Mouse (Mus musculus) central nervous system, embryonic 18 days (tissue): ENCODE results near the gene Olfr553. TPM values are rescaled to one million over a fixed set of nuclear protein-coding genes. Genes with fewer than 3 reads are reported as not detected.

Experiments used
- polyA plus RNA-seq: library from polyadenylated mRNA; depleted of rRNA; stranded (reverse); fragments of >200 nt; gene quantifications from 2 replicates; pipeline ENCODE4 v1.2.3, GENCODE M21; 2012; rRNA removed

The Olfr553 gene
- not detected in 2 replicates for polyA plus RNA-seq

GRCm38 (mm10) chr7:102618118-102618517 is at the start of gene Olfr553:
Gene Olfr553, minus strand, starts transcription at chr7:102618218.

GRCm38 (mm10) chr7:102664599-102664998 is 46.6 kb upstream of the Olfr553 start, which contains the start of gene Olfr556:
Gene Olfr556, plus strand, starts transcription at chr7:102664899.

GRCm38 (mm10) chr7:102658523-102658922 is 40.5 kb upstream of the Olfr553 start, which contains the start of gene Olfr555:
Gene Olfr555, plus strand, starts transcription at chr7:102658823.

GRCm38 (mm10) chr7:102638132-102638531 is 20.1 kb upstream of the Olfr553 start, which contains the start of gene Olfr554:
Gene Olfr554, plus strand, starts transcription at chr7:102638432.

GRCm38 (mm10) chr7:102597378-102598031 is 20.5 kb downstream of the Olfr553 start, which contains the start of gene Olfr552:
Gene Olfr552, plus strand, starts transcription at chr7:102597770.

GRCm38 (mm10) chr7:102591786-102592185 is 26.2 kb downstream of the Olfr553 start, which contains the start of gene Olfr551:
Gene Olfr551, minus strand, starts transcription at chr7:102591886.

GRCm38 (mm10) chr7:102571142-102571541 is 46.9 kb downstream of the Olfr553 start, which contains the start of gene Olfr550:
Gene Olfr550, plus strand, starts transcription at chr7:102571442.

GRCm38 (mm10) chr7:102564999-102565997 is 52.7 kb downstream of the Olfr553 start, which contains the start of gene Trim21:
Gene Trim21, minus strand, starts transcription at chr7:102565486.

Other genes starting within 250 kb of the Olfr553 start
- gene Rrm1, start 176.5 kb downstream of the Olfr553 start, polyA plus RNA-seq = 26.3 and 30.2 TPM in 2 replicates
- not detected in 2 replicates for gene Olfr543, start 136.5 kb downstream of the Olfr553 start, polyA plus RNA-seq
- not detected in 2 replicates for gene Olfr544, start 129.9 kb downstream of the Olfr553 start, polyA plus RNA-seq
- 0.05 TPM in 1 of 2 replicates, not detected in the other for gene Olfr545, start 118.6 kb downstream of the Olfr553 start, polyA plus RNA-seq
- not detected in 2 replicates for gene Olfr547, start 83.5 kb downstream of the Olfr553 start, polyA plus RNA-seq
- not detected in 2 replicates for gene Olfr548-ps1, start 77.3 kb downstream of the Olfr553 start, polyA plus RNA-seq
- not detected in 2 replicates for gene Olfr549, start 68.3 kb downstream of the Olfr553 start, polyA plus RNA-seq
- gene Trim21, start 52.7 kb downstream of the Olfr553 start, polyA plus RNA-seq = 1.8 and 2.0 TPM in 2 replicates
- gene Olfr550, start 46.8 kb downstream of the Olfr553 start, polyA plus RNA-seq = not detected in 2 replicates
- gene Olfr551, start 26.3 kb downstream of the Olfr553 start, polyA plus RNA-seq = not detected in 2 replicates
- not detected in 2 replicates for gene Olfr552, start 20.4 kb downstream of the Olfr553 start, polyA plus RNA-seq
- not detected in 2 replicates for gene Olfr554, start 20.2 kb upstream of the Olfr553 start, polyA plus RNA-seq
- not detected in 2 replicates for gene Olfr555, start 40.6 kb upstream of the Olfr553 start, polyA plus RNA-seq
- not detected in 2 replicates for gene Olfr556, start 46.7 kb upstream of the Olfr553 start, polyA plus RNA-seq
- 13.5 and 14.2 TPM in 2 replicates for gene Trim68, start 69.1 kb upstream of the Olfr553 start, polyA plus RNA-seq
- gene Olfr557, start 77.7 kb upstream of the Olfr553 start, polyA plus RNA-seq = not detected in 2 replicates
- gene Olfr558, start 84.0 kb upstream of the Olfr553 start, polyA plus RNA-seq = 0.05 and 0.15 TPM in 2 replicates
- not detected in 2 replicates for gene Olfr33, start 100.9 kb upstream of the Olfr553 start, polyA plus RNA-seq
- not detected in 2 replicates for gene Olfr559, start 109.3 kb upstream of the Olfr553 start, polyA plus RNA-seq
- not detected in 2 replicates for gene Olfr560, start 141.1 kb upstream of the Olfr553 start, polyA plus RNA-seq
- 0.13 and 0.17 TPM in 2 replicates for gene Olfr78, start 141.3 kb upstream of the Olfr553 start, polyA plus RNA-seq
- gene Olfr561, start 153.0 kb upstream of the Olfr553 start, polyA plus RNA-seq = not detected in 2 replicates
- not detected in 2 replicates for gene Olfr564, start 185.3 kb upstream of the Olfr553 start, polyA plus RNA-seq
- not detected in 2 replicates for gene Olfr566, start 240.5 kb upstream of the Olfr553 start, polyA plus RNA-seq